Mouse (Mus musculus): ENCODE results near the gene Gnat3.

The Gnat3 gene

GRCm38 (mm10) chr5:18007067-18007466 is 44.7 kb downstream of the Gnat3 start:
- no peak for DNase-seq

- DNase-seq: no peak
These were observed 48.0 kb downstream of the Gnat3 start for GRCm38 (mm10) chr5:18010301-18010700.

- no peak for DNase-seq
These were observed 50.8 kb downstream of the Gnat3 start for GRCm38 (mm10) chr5:18013196-18013595.

GRCm38 (mm10) chr5:18014209-18014829 is 52.0 kb downstream of the Gnat3 start:
- no peak for DNase-seq

GRCm38 (mm10) chr5:18023347-18023746 is 61.0 kb downstream of the Gnat3 start:
- DNase-seq: no peak

GRCm38 (mm10) chr5:18027531-18027930 is 65.2 kb downstream of the Gnat3 start:
- no peak for DNase-seq

- DNase-seq: peak; percentile 15 to 17
These were observed 73.7 kb downstream of the Gnat3 start for GRCm38 (mm10) chr5:18035848-18036638.

- peak; percentile 61 to 79 for DNase-seq
These were observed 80.7 kb downstream of the Gnat3 start for GRCm38 (mm10) chr5:18043022-18043421.

GRCm38 (mm10) chr5:18048841-18049240 is 86.5 kb downstream of the Gnat3 start:
- no peak for DNase-seq

GRCm38 (mm10) chr5:18055323-18055722 is 93.0 kb downstream of the Gnat3 start:
- DNase-seq: no peak

All from lung, postnatal 4 days (tissue).